ENCODE assay signal across 9 mouse cellular contexts in genomic region chr2:52371066-52371465, GRCm38 (mm10). TPM values are rescaled to one million over a fixed set of nuclear protein-coding genes. Genes with fewer than 3 reads are reported as not detected.
DNase-seq lines count a peak whose midpoint lies in the region; ATAC-seq and TF ChIP-seq lines count a peak whose summit lies in the region.
"Had no signal": no experiment of that assay in that cellular context is flagged by ENCODE, and none has a peak within 500 bp of the region (broad histone marks: within the 10 kb centered on the region; RNA-seq: fewer than 3 reads in every experiment).

No protein-coding gene starts in this region.

- DNase-seq in left cerebral cortex, postnatal 4 days = peak; percentile 18
- DNase-seq in left cerebral cortex, postnatal 10 days (ENCODE audit: extremely low spot score in 1 of 2, low spot score in 2 of 2) = no peak
- DNase-seq in cerebellum, adult 2 months = peak; percentile 57 to 83
- no peak for DNase-seq in spleen, adult 12 weeks (ENCODE audit: low spot score)
- no peak for DNase-seq in layer of hippocampus, adult 8-10 months (ENCODE audit: low spot score in 2 of 2)
- DNase-seq in left cerebral cortex, adult 8-10 months (ENCODE audit: low spot score in 2 of 2) = no peak

- TF ChIP-seq CTCF in cerebellum, adult 2 months (IDR thresholded peaks at IDR 0.05; ENCODE audit: borderline replicate concordance, insufficient read depth, low read depth, low read length) = no peak

- ATAC-seq in heart, embryonic 15.5 days (replicated peaks; ENCODE audit: insufficient number of reproducible peaks, insufficient read depth, low FRiP score, low read depth) = peak; percentile 70
- ATAC-seq in stomach, embryonic 14.5 days (ENCODE audit: insufficient number of reproducible peaks, insufficient read depth, low FRiP score, low read depth) = peak; percentile 33; the same call in 1 of the 2 replicates

- H3K4me3 ChIP-seq in cerebellum, adult 2 months (replicated peaks; ENCODE audit: insufficient read depth, low read depth, low read length) = no peak overlapping the region
- no peak overlapping the region for H3K4me3 ChIP-seq in heart, embryonic 15.5 days
- H3K4me3 ChIP-seq in stomach, embryonic 14.5 days (ENCODE audit: low read depth, low read length) = no peak overlapping the region
- H3K4me3 ChIP-seq: embryonic facial prominence, embryonic 13.5 days had no signal

- TF ChIP-seq POLR2A in cerebellum, adult 2 months (IDR thresholded peaks at IDR 0.05; ENCODE audit: borderline replicate concordance, insufficient read depth, low read length) = no peak

- H3K9me3 ChIP-seq in heart, embryonic 15.5 days (replicated peaks) = no peaks in the 10 kb centered on the region
- H3K9me3 ChIP-seq in stomach, embryonic 14.5 days (ENCODE audit: control insufficient read depth, low read depth, low read length) = no peaks in the 10 kb centered on the region
- H3K9me3 ChIP-seq: embryonic facial prominence, embryonic 13.5 days had no signal

- intact Hi-C loops in left cerebral cortex, postnatal 4 days (cut with DNase I) = no loop called here
- intact Hi-C loops in left cerebral cortex, postnatal 10 days (cut with DNase I) = no loop called here

- no peak overlapping the region for H3K27ac ChIP-seq in cerebellum, adult 2 months (ENCODE audit: insufficient read depth, low read length)
- peak overlapping the region; percentile 79 for H3K27ac ChIP-seq in heart, embryonic 15.5 days
- no peak overlapping the region for H3K27ac ChIP-seq in stomach, embryonic 14.5 days (ENCODE audit: low read length)
- H3K27ac ChIP-seq: embryonic facial prominence, embryonic 13.5 days had no signal

- H3K4me1 ChIP-seq in cerebellum, adult 2 months (ENCODE audit: control insufficient read depth, insufficient read depth, low read length) = peaks cover 9% of the 10 kb centered on the region
- H3K4me1 ChIP-seq in heart, embryonic 15.5 days (replicated peaks) = peaks cover 26% of the 10 kb centered on the region
- H3K4me1 ChIP-seq in stomach, embryonic 14.5 days (ENCODE audit: control insufficient read depth, insufficient read depth, low read length) = no peaks in the 10 kb centered on the region
- H3K4me1 ChIP-seq: embryonic facial prominence, embryonic 13.5 days had no signal

- H3K4me2 ChIP-seq in heart, embryonic 15.5 days = peak overlapping the region; percentile 8; the same call in 1 of the 2 replicates
- no peak overlapping the region for H3K4me2 ChIP-seq in stomach, embryonic 14.5 days (replicated peaks; ENCODE audit: low read depth, low read length)
- H3K4me2 ChIP-seq: embryonic facial prominence, embryonic 13.5 days had no signal

- no peak overlapping the region for H3K9ac ChIP-seq in heart, embryonic 15.5 days
- no peak overlapping the region for H3K9ac ChIP-seq in stomach, embryonic 14.5 days (replicated peaks; ENCODE audit: low read depth, low read length)
- H3K9ac ChIP-seq: embryonic facial prominence, embryonic 13.5 days had no signal

- no peaks in the 10 kb centered on the region for H3K36me3 ChIP-seq in heart, embryonic 15.5 days
- H3K36me3 ChIP-seq in stomach, embryonic 14.5 days (ENCODE audit: control insufficient read depth, insufficient read depth, low read length) = no peaks in the 10 kb centered on the region
- H3K36me3 ChIP-seq: embryonic facial prominence, embryonic 13.5 days had no signal

- 33% methylated on average over 2 of the region's 2 CpGs for WGBS in cerebellum, adult 2 months
- 11% methylated on average over 2 of the region's 2 CpGs for WGBS in heart, embryonic 15.5 days
- 24% methylated on average over 2 of the region's 2 CpGs for WGBS in stomach, embryonic 14.5 days

- H3K27me3 ChIP-seq in cerebellum, adult 2 months (ENCODE audit: control insufficient read depth, insufficient read depth, low read length) = no peaks in the 10 kb centered on the region
- no peaks in the 10 kb centered on the region for H3K27me3 ChIP-seq in heart, embryonic 15.5 days
- no peaks in the 10 kb centered on the region for H3K27me3 ChIP-seq in stomach, embryonic 14.5 days (ENCODE audit: control insufficient read depth, insufficient read depth, low read length)
- H3K27me3 ChIP-seq: embryonic facial prominence, embryonic 13.5 days had no signal

RNA-seq across cellular contexts. Expression of gene Neb, which starts 7.2 kb away (rescaled TPM):
- total RNA-seq in left cerebral cortex, postnatal 4 days (2021) = 1 to 10 TPM; 3.8 to 4.8 TPM
- total RNA-seq in left cerebral cortex, postnatal 10 days (2021) = 1 to 10 TPM; 4.2 to 5.3 TPM
- 10.8 and 12.8 TPM in 2 replicates for polyA plus RNA-seq in cerebellum, adult 2 months (2012; rRNA removed)
- 2.5 and 3.9 TPM in 2 replicates for polyA plus RNA-seq in heart, embryonic 15.5 days (2015; fragmentation: Nextera tagmentation; extraction: Ambion mirVana)
- 0.24 and 1.0 TPM in 2 replicates for polyA plus RNA-seq in stomach, embryonic 14.5 days (2014; fragmentation: Nextera tagmentation; extraction: Ambion mirVana)
- total RNA-seq in layer of hippocampus, adult 8-10 months (2022) = 1 to 10 TPM; 1.2 to 2.5 (median 1.8) TPM
- 1 to 10 TPM; 1.2 to 5.0 (median 2.2) TPM for total RNA-seq in left cerebral cortex, adult 8-10 months (2022)

RNA-seq across cellular contexts. Expression of gene Arl5a, which starts 53.6 kb away (rescaled TPM):
- total RNA-seq in left cerebral cortex, postnatal 4 days (2021) = 10 to 100 TPM; 70.8 to 75.0 TPM
- total RNA-seq in left cerebral cortex, postnatal 10 days (2021) = 10 to 100 TPM; 73.5 to 80.7 TPM
- polyA plus RNA-seq in cerebellum, adult 2 months (2012; rRNA removed) = 56.7 and 57.3 TPM in 2 replicates
- 42.2 and 45.2 TPM in 2 replicates for polyA plus RNA-seq in heart, embryonic 15.5 days (2015; fragmentation: Nextera tagmentation; extraction: Ambion mirVana)
- 53.5 and 60.7 TPM in 2 replicates for polyA plus RNA-seq in stomach, embryonic 14.5 days (2014; fragmentation: Nextera tagmentation; extraction: Ambion mirVana)
- total RNA-seq in layer of hippocampus, adult 8-10 months (2022) = 10 to 100 TPM; 55.1 to 67.2 (median 61.6) TPM
- 10 to 100 TPM; 50.3 to 61.0 (median 54.9) TPM for total RNA-seq in left cerebral cortex, adult 8-10 months (2022)

Comparison
In these comparisons a context has a peak if more than half of its experiments do, and no peak if none do; other contexts are left out.
1. DNase-seq: peak in left cerebral cortex, postnatal 4 days (single experiment) and cerebellum, adult 2 months (2 of 2); none in left cerebral cortex, postnatal 10 days (0 of 2), spleen, adult 12 weeks (single experiment), layer of hippocampus, adult 8-10 months (0 of 2) and left cerebral cortex, adult 8-10 months (0 of 2).